ENCODE assay signal across 14 mouse cellular contexts in genomic region chr7:133730324-133731191, GRCm38 (mm10). TPM values are rescaled to one million over a fixed set of nuclear protein-coding genes. Genes with fewer than 3 reads are reported as not detected.
DNase-seq lines count a peak whose midpoint lies in the region; ATAC-seq and TF ChIP-seq lines count a peak whose summit lies in the region.
"Had no signal": no experiment of that assay in that cellular context is flagged by ENCODE, and none has a peak within 500 bp of the region (broad histone marks: within the 10 kb centered on the region; RNA-seq: fewer than 3 reads in every experiment).

No protein-coding gene starts in this region.

- peaks cover 38% of the 10 kb centered on the region for H3K4me1 ChIP-seq in cerebellum, adult 2 months (ENCODE audit: control insufficient read depth, insufficient read depth, low read length)
- no peaks in the 10 kb centered on the region; the same call in 1 of the 2 replicates for H3K4me1 ChIP-seq in testis, adult 2 months (ENCODE audit: control insufficient read depth, insufficient read depth, low read length)
- H3K4me1 ChIP-seq: forebrain, embryonic 10.5 days; limb, embryonic 10.5 days had no signal

- TF ChIP-seq CTCF in cerebellum, adult 2 months (IDR thresholded peaks at IDR 0.05; ENCODE audit: borderline replicate concordance, insufficient read depth, low read depth, low read length), result no peak
- TF ChIP-seq CTCF in testis, adult 2 months (IDR thresholded peaks at IDR 0.05; ENCODE audit: control insufficient read depth, insufficient read depth, insufficient replicate concordance, low read depth, low read length), result no peak

- H3K4me3 ChIP-seq in cerebellum, adult 2 months (replicated peaks; ENCODE audit: insufficient read depth, low read depth, low read length), result no peak overlapping the region
- H3K4me3 ChIP-seq in testis, adult 2 months (ENCODE audit: control insufficient read depth, low read depth, low read length), result no peak overlapping the region
- H3K4me3 ChIP-seq: forebrain, embryonic 10.5 days; limb, embryonic 10.5 days had no signal

- H3K27ac ChIP-seq in cerebellum, adult 2 months (ENCODE audit: insufficient read depth, low read length), result peak overlapping the region; percentile 9; the same call in 1 of the 2 replicates
- peak overlapping the region; percentile 68 for H3K27ac ChIP-seq in testis, adult 2 months (ENCODE audit: control insufficient read depth, insufficient read depth, low read depth, low read length)
- H3K27ac ChIP-seq: forebrain, embryonic 10.5 days; limb, embryonic 10.5 days had no signal

- H3K36me3 ChIP-seq in testis, adult 2 months (ENCODE audit: control insufficient read depth, insufficient read depth, low read length), result no peaks in the 10 kb centered on the region; the same call in 1 of the 2 replicates

- H3K27me3 ChIP-seq in cerebellum, adult 2 months (ENCODE audit: control insufficient read depth, insufficient read depth, low read length), result no peaks in the 10 kb centered on the region
- H3K27me3 ChIP-seq in testis, adult 2 months (ENCODE audit: control insufficient read depth, insufficient read depth, low read length), result no peaks in the 10 kb centered on the region

- TF ChIP-seq POLR2A in cerebellum, adult 2 months (IDR thresholded peaks at IDR 0.05; ENCODE audit: borderline replicate concordance, insufficient read depth, low read length), result no peak
- TF ChIP-seq POLR2A in testis, adult 2 months (IDR thresholded peaks at IDR 0.05; ENCODE audit: control insufficient read depth, low read depth, low read length), result no peak

- WGBS in cerebellum, adult 2 months, result 21% methylated on average over 11 of the region's 11 CpGs

- ATAC-seq in cerebellum, adult (ENCODE audit: insufficient number of reproducible peaks, low FRiP score, low TSS enrichment), result no peak

- DNase-seq in cerebellum, adult 2 months, result peak; percentile 41 to 73
- no peak for DNase-seq in testis, postnatal 10 days (ENCODE audit: low spot score)
- DNase-seq in heart, adult 9 months (ENCODE audit: low spot score in 2 of 2), result peak; percentile 43 to 57
- no peak for DNase-seq in right cerebral cortex, adult 18-20 months
- no peak for DNase-seq in urinary bladder, postnatal 10 days (ENCODE audit: low spot score)
- no peak for DNase-seq in right cerebral cortex, postnatal 10 days (ENCODE audit: low spot score in 2 of 2)
- DNase-seq: gastrocnemius, postnatal 25 days; lung, adult 2 months; thymus, postnatal 36 days had no signal

RNA-seq across cellular contexts. Expression of gene Uros, which starts 20.7 kb away (rescaled TPM):
- 34.7 and 35.1 TPM in 2 replicates for polyA plus RNA-seq in cerebellum, adult 2 months (2012; rRNA removed)
- polyA plus RNA-seq in testis, adult 2 months (2012; rRNA removed), result 8.8 and 10.8 TPM in 2 replicates

RNA-seq across cellular contexts. Expression of gene Bccip, which starts 21.4 kb away (rescaled TPM):
- 104 and 111 TPM in 2 replicates for polyA plus RNA-seq in cerebellum, adult 2 months (2012; rRNA removed)
- polyA plus RNA-seq in testis, adult 2 months (2012; rRNA removed), result 13.7 and 14.0 TPM in 2 replicates

RNA-seq across cellular contexts. Expression of gene Fank1, which starts 46.1 kb away (rescaled TPM):
- polyA plus RNA-seq in cerebellum, adult 2 months (2012; rRNA removed), result 1.5 and 1.6 TPM in 2 replicates
- polyA plus RNA-seq in testis, adult 2 months (2012; rRNA removed), result 202 and 217 TPM in 2 replicates

RNA-seq across cellular contexts. Expression of gene Mmp21, which starts 50.7 kb away (rescaled TPM):
- polyA plus RNA-seq in cerebellum, adult 2 months (2012; rRNA removed), result 0.05 TPM in 1 of 2 replicates, not detected in the other
- not detected in 2 replicates for polyA plus RNA-seq in testis, adult 2 months (2012; rRNA removed)
- polyA plus RNA-seq: forebrain, embryonic 10.5 days; intestine, embryonic 14.5 days; lung, adult 2 months had no signal

RNA-seq across cellular contexts. Expression of gene Dhx32, which starts 52.0 kb away (rescaled TPM):
- polyA plus RNA-seq in cerebellum, adult 2 months (2012; rRNA removed), result 25.3 and 29.6 TPM in 2 replicates
- 29.5 and 32.9 TPM in 2 replicates for polyA plus RNA-seq in testis, adult 2 months (2012; rRNA removed)

Comparison
In these comparisons a context has a peak if more than half of its experiments do, and no peak if none do; other contexts are left out.
1. DNase-seq: peak in cerebellum, adult 2 months (2 of 2) and heart, adult 9 months (2 of 2); none in testis, postnatal 10 days (single experiment), right cerebral cortex, adult 18-20 months (single experiment), urinary bladder, postnatal 10 days (single experiment) and right cerebral cortex, postnatal 10 days (0 of 2).
2. RNA of gene Fank1, which starts 46.1 kb away (polyA plus RNA-seq): 202 to 217 TPM in testis, adult 2 months; 1.5 to 1.6 TPM in cerebellum, adult 2 months; every median in the first group is over 10 times any median in the second.